Mouse (Mus musculus) lung, postnatal 0 days (tissue): ENCODE measurements at regions not wholly inside any gene's neighbourhood (a gene's known extent, or its start where the extent isn't known, plus 50 kb on each side); places are given as distances from the start of the nearest gene placed in this dataset.

ENCODE experiments used
- ATAC-seq: fragments of 200-750 bp; cut with Nextera tagmentation; 2 replicates; pipeline ENCODE4 v1.8.0; 2017; ENCODE audit warnings: moderate library complexity
- DNase-seq: peaks from one replicate; pipeline ENCODE4 v3.0.0-alpha.2; 2016; ENCODE audit warnings: low spot score
- H3K27ac ChIP-seq: fragments of 300-500 bp; sonication (generic); 2 replicates; pipeline ENCODE4 v1.5.1; 2014; ENCODE audit warnings: antibody characterized with exemption, mild to moderate bottlenecking, low read length, mixed read lengths
- H3K27me3 ChIP-seq: fragments of 300-500 bp; sonication (generic); replicated peaks from 2 replicates; pipeline ENCODE4 v1.6.1; 2014; ENCODE audit warnings: low read length, mixed read lengths; ENCODE audit not compliant: insufficient read depth
- H3K36me3 ChIP-seq: fragments of 300-500 bp; sonication (generic); 2 replicates; pipeline ENCODE4 v1.6.1; 2014; ENCODE audit warnings: low read length, mixed read lengths; ENCODE audit not compliant: insufficient read depth
- H3K4me1 ChIP-seq: fragments of 300-500 bp; sonication (generic); 2 replicates; pipeline ENCODE4 v1.6.1; 2014; ENCODE audit warnings: antibody characterized with exemption, low read depth, low read length, mixed read lengths; ENCODE audit not compliant: insufficient read depth
- H3K4me2 ChIP-seq: fragments of 300-500 bp; sonication (generic); replicated peaks from 2 replicates; pipeline ENCODE4 v1.6.1; 2014; ENCODE audit warnings: low read depth, mild to moderate bottlenecking, low read length, moderate library complexity, mixed read lengths
- H3K4me3 ChIP-seq: fragments of 300-500 bp; sonication (generic); 2 replicates; pipeline ENCODE4 v1.5.1; 2014; ENCODE audit warnings: low read depth, low read length
- H3K9ac ChIP-seq: fragments of 300-500 bp; sonication (generic); replicated peaks from 2 replicates; pipeline ENCODE4 v1.6.1; 2014; ENCODE audit warnings: low read depth, mild to moderate bottlenecking
- H3K9me3 ChIP-seq: fragments of 300-500 bp; sonication (generic); 2 replicates; pipeline ENCODE4 v1.6.1; 2016; ENCODE audit warnings: low read length, mixed read lengths
- CTCF ChIP-seq: IDR thresholded peaks from 2 replicates; pipeline ENCODE4 v1.5.1; 2016; ENCODE audit warnings: antibody characterized with exemption, mild to moderate bottlenecking
- EP300 ChIP-seq: IDR thresholded peaks from 2 replicates; pipeline ENCODE4 v1.6.1; 2016; ENCODE audit warnings: antibody characterized with exemption, mild to moderate bottlenecking, control low read depth
- WGBS: fragments of 180-500 bp; shearing (Covaris S2); extraction: QIAGEN DNeasy Blood & Tissue Kit; methylation state at CpG from one replicate; pipeline ENCODE4 v1.1.7; 2014; 5-methylcytosine and 5-hydroxymethylcytosine counted together

GRCm38 (mm10) chr11:111774108-111774679 lies 708.2 kb downstream of the Kcnj2 start:
- H3K9me3 ChIP-seq: no peaks in the 10 kb centered on the region
- H3K36me3 ChIP-seq: no peaks in the 10 kb centered on the region
- DNase-seq (peak; percentile 9), ATAC-seq (no peak)
- WGBS: 47% methylated on average over 2 of the region's 2 CpGs
- no peak overlapping the region for H3K4me3 ChIP-seq
- H3K27me3 ChIP-seq: no peaks in the 10 kb centered on the region
- TF ChIP-seq CTCF (no peak), EP300 (no peak)
- no peak overlapping the region for H3K9ac ChIP-seq
- H3K4me2 ChIP-seq: no peak overlapping the region
- H3K27ac ChIP-seq: no peak overlapping the region
- no peaks in the 10 kb centered on the region for H3K4me1 ChIP-seq

GRCm38 (mm10) chr11:111781321-111781720 lies 715.4 kb downstream of the Kcnj2 start:
- 27% methylated on average over 7 of the region's 7 CpGs for WGBS
- Histone ChIP-seq H3K36me3 (no peaks in the 10 kb centered on the region), H3K27me3 (no peaks in the 10 kb centered on the region), H3K4me1 (no peaks in the 10 kb centered on the region), H3K4me3 (no peak overlapping the region), H3K27ac (no peak overlapping the region), H3K9me3 (no peaks in the 10 kb centered on the region), H3K9ac (no peak overlapping the region), H3K4me2 (0 out of 2 replicates have a peak overlapping the region, but pooled peaks have one; percentile 2)
- DNase-seq: peak; percentile 64
- 0 out of 2 replicates have a peak, but pooled peaks have one; percentile 43 for ATAC-seq
- TF ChIP-seq EP300 (no peak; the same call in 1 of the 2 replicates), CTCF (no peak)

GRCm38 (mm10) chr11:111791267-111791926 lies 725.4 kb downstream of the Kcnj2 start:
- Histone ChIP-seq H3K36me3 (no peaks in the 10 kb centered on the region), H3K4me1 (no peaks in the 10 kb centered on the region), H3K9ac (no peak overlapping the region), H3K27ac (no peak overlapping the region), H3K9me3 (no peaks in the 10 kb centered on the region), H3K4me2 (no peak overlapping the region), H3K27me3 (no peaks in the 10 kb centered on the region), H3K4me3 (no peak overlapping the region)
- 48% methylated on average over 6 of the region's 6 CpGs for WGBS
- no peak for TF ChIP-seq EP300
- ATAC-seq: no peak
- DNase-seq: peak; percentile 10

GRCm38 (mm10) chr11:111801033-111801432 lies 735.1 kb downstream of the Kcnj2 start:
- Histone ChIP-seq H3K4me1 (no peaks in the 10 kb centered on the region), H3K4me2 (no peak overlapping the region), H3K27me3 (no peaks in the 10 kb centered on the region), H3K4me3 (no peak overlapping the region), H3K9ac (no peak overlapping the region), H3K27ac (no peak overlapping the region), H3K9me3 (no peaks in the 10 kb centered on the region), H3K36me3 (no peaks in the 10 kb centered on the region)
- ATAC-seq (no peak), DNase-seq (no peak)
- TF ChIP-seq CTCF (no peak), EP300 (no peak)
- WGBS: 63% methylated on average over 3 of the region's 3 CpGs

- Histone ChIP-seq H3K4me3 (no peak overlapping the region), H3K27ac (no peak overlapping the region), H3K9me3 (no peaks in the 10 kb centered on the region), H3K27me3 (no peaks in the 10 kb centered on the region), H3K4me1 (no peaks in the 10 kb centered on the region), H3K36me3 (no peaks in the 10 kb centered on the region), H3K9ac (no peak overlapping the region), H3K4me2 (no peak overlapping the region)
- DNase-seq (no peak), ATAC-seq (no peak)
- TF ChIP-seq CTCF (no peak), EP300 (no peak)
- 85% methylated on average over 18 of the region's 18 CpGs for WGBS
Measured at GRCm38 (mm10) chr11:111816176-111816775, 750.3 kb downstream of the Kcnj2 start.

- no peaks in the 10 kb centered on the region for H3K36me3 ChIP-seq
- no peak for TF ChIP-seq EP300
- TF ChIP-seq CTCF: no peak
- no peak overlapping the region for H3K9ac ChIP-seq
- H3K9me3 ChIP-seq: no peaks in the 10 kb centered on the region
- 19% methylated on average over 10 of the region's 10 CpGs for WGBS
- no peaks in the 10 kb centered on the region for H3K4me1 ChIP-seq
- no peak overlapping the region for H3K4me3 ChIP-seq
- H3K4me2 ChIP-seq: no peak overlapping the region
- DNase-seq (no peak), ATAC-seq (no peak)
- no peak overlapping the region for H3K27ac ChIP-seq
- no peaks in the 10 kb centered on the region for H3K27me3 ChIP-seq
Measured at GRCm38 (mm10) chr11:111818124-111818523, 752.2 kb downstream of the Kcnj2 start.
